Comparison of ENCODE assay signal across 17 mouse cellular contexts in genomic region chr4:95793647-95794328, GRCm38 (mm10).
DNase-seq lines count a peak whose midpoint lies in the region; ATAC-seq lines count a peak whose summit lies in the region.
"Had no signal": no experiment of that assay in that cellular context is flagged by ENCODE, and none has a peak within 500 bp of the region (broad histone marks: within the 10 kb centered on the region; RNA-seq: fewer than 3 reads in every experiment).

No protein-coding gene starts in this region.

- ATAC-seq in stomach, embryonic 16.5 days (ENCODE audit: insufficient read depth, low FRiP score): 0 out of 2 replicates have a peak, but pooled peaks have one; percentile 34
- ATAC-seq: activated CD4-positive, CD25-positive, alpha-beta regulatory T cell, adult 4 months; CD4-positive, CD25-positive, alpha-beta regulatory T cell, adult 4 months; forebrain, embryonic 14.5 days had no signal

- peaks cover 15% of the 10 kb centered on the region for H3K4me1 ChIP-seq in stomach, embryonic 16.5 days (ENCODE audit: control insufficient read depth, insufficient read depth, low read length)
- H3K4me1 ChIP-seq: hindbrain, embryonic 12.5 days had no signal

- H3K4me3 ChIP-seq in stomach, embryonic 16.5 days (replicated peaks; ENCODE audit: low read length): no peak overlapping the region
- H3K4me3 ChIP-seq: embryonic facial prominence, embryonic 15.5 days; hindbrain, embryonic 12.5 days had no signal

- H3K9ac ChIP-seq in stomach, embryonic 16.5 days (ENCODE audit: low read length): no peak overlapping the region
- H3K9ac ChIP-seq: embryonic facial prominence, embryonic 15.5 days; hindbrain, embryonic 12.5 days had no signal

- no peaks in the 10 kb centered on the region for H3K27me3 ChIP-seq in stomach, embryonic 16.5 days (ENCODE audit: control insufficient read depth, insufficient read depth, low read length)
- H3K27me3 ChIP-seq: embryonic facial prominence, embryonic 15.5 days; hindbrain, embryonic 12.5 days had no signal

- H3K4me2 ChIP-seq in stomach, embryonic 16.5 days (ENCODE audit: low read depth, low read length): no peak overlapping the region
- H3K4me2 ChIP-seq: embryonic facial prominence, embryonic 15.5 days; hindbrain, embryonic 12.5 days had no signal

- H3K36me3 ChIP-seq in stomach, embryonic 16.5 days (ENCODE audit: control insufficient read depth, insufficient read depth, low read length): no peaks in the 10 kb centered on the region
- H3K36me3 ChIP-seq: embryonic facial prominence, embryonic 15.5 days; hindbrain, embryonic 12.5 days had no signal

- DNase-seq in retina, postnatal 1 day: peak; percentile 3
- no peak for DNase-seq in retina, embryonic 14.5 days (ENCODE audit: low spot score)
- peak; percentile 50 for DNase-seq in kidney, adult 18-20 months
- peak; percentile 61 to 72 for DNase-seq in kidney, postnatal 25 days
- DNase-seq in embryo, embryonic 11 days: no peak
- no peak for DNase-seq in left cerebral cortex, postnatal 10 days (ENCODE audit: extremely low spot score in 1 of 2, low spot score in 2 of 2)
- DNase-seq in heart, adult 9 months (ENCODE audit: low spot score in 2 of 2): no peak
- DNase-seq: cerebellum, postnatal 36 days; lung, adult 2 months; right cerebral cortex, postnatal 25 days; thymus, postnatal 36 days had no signal

- H3K27ac ChIP-seq in stomach, embryonic 16.5 days (ENCODE audit: low read length): no peak overlapping the region
- H3K27ac ChIP-seq: embryonic facial prominence, embryonic 15.5 days; hindbrain, embryonic 12.5 days had no signal

- intact Hi-C loops in left cerebral cortex, postnatal 10 days (cut with DNase I): no loop called here

- no peaks in the 10 kb centered on the region for H3K9me3 ChIP-seq in stomach, embryonic 16.5 days (replicated peaks; ENCODE audit: control insufficient read depth, low read length)
- H3K9me3 ChIP-seq: embryonic facial prominence, embryonic 15.5 days; hindbrain, embryonic 12.5 days had no signal

- WGBS in stomach, embryonic 16.5 days: 53% methylated on average over 7 of the region's 7 CpGs

Comparison
In these comparisons a context has a peak if more than half of its experiments do, and no peak if none do; other contexts are left out.
1. DNase-seq: peak in retina, postnatal 1 day (single experiment), kidney, adult 18-20 months (single experiment) and kidney, postnatal 25 days (2 of 2); none in retina, embryonic 14.5 days (single experiment), embryo, embryonic 11 days (single experiment), left cerebral cortex, postnatal 10 days (0 of 2) and heart, adult 9 months (0 of 2).